Mouse (Mus musculus) testis, postnatal 14 days (tissue): ENCODE results near the gene Knstrn.

Experiments
- DNase-seq: peaks from one replicate; pipeline ENCODE4 v3.0.0; 2021; ENCODE audit warnings: low spot score

Knstrn gene

DNA sequence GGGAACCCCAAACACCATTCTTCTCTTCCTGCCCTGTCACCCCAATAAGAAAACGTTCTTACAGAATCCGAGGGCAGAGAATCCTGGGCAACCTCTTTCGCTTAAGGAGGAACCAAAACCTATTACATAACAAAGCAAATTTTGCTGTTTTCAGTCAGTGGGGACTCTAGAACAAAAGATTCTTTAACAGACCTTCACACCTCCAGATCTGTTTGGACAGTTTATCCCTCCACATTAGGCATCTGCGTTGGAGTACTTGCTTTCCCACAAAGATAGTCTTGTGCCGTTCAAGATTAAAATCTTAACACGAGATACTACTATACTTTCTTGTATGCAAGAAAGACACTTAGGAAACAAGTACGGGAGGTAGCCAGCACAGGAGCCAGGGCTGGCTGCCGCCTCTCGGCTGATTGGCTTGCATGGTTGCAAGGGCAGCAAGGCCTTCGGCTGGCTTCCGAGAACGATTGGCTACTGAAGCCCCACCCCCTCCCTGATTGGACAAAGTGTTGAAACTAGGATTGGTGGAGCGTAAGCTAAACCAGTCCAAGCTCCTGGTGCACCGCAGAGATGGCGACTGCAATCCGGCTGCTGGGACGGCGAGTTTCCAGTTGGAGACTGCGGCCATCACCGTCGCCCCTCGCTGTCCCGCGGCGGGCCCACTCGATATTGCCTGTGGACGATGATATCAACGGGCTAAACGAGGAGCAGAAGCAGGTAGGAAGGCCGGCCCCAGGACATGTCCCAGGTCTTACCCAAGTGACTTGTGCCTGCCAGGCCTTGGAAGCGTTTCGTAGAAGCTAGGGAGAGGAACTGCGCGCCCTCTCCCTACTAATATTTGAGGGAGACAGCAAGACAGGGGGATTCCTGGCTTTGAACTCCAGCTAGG, 47.9 kb downstream of the Knstrn start, which contains the start of gene Ivd:
TSS of gene Ivd (plus strand) at position 501 of the 886 bp plus-strand sequence.
- DNase-seq: peak; percentile 91

DNA sequence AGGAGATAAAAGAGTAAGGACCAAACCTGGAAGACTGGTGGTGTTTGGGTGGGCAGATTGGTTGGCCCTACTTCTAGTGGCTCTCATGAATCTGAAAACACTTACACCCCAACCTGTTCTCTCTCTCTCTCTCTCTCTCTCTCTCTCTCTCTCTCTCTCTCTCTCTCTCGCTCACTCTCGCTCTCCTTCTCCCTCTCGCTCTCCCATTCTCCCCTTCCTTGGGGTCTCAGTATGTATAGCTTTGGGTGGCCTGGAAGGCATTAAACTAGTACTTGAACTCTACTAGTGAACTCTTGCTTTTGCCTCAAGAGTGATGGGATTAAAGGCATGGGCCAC, 48.5 kb downstream of the Knstrn start:
- DNase-seq: no peak

DNA sequence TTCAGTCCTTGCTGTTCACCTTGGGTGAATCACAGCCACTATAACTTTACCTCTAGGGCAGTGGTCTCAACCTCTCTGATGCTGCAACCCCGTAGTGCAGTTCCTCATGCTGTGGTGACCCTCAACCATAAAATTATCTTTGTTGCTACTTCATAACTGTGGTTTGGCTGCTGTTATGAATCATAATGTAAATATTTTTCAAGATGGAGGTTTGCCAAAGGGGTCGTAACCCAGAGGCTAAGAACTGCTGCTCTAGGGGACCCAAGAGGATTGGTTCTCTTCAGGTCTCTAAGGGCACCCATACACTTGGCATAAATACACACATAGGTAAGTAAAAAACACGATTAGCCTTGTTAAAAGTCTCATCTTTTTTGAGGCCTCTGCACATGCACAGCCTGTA, 56.8 kb downstream of the Knstrn start:
- no peak for DNase-seq

DNA sequence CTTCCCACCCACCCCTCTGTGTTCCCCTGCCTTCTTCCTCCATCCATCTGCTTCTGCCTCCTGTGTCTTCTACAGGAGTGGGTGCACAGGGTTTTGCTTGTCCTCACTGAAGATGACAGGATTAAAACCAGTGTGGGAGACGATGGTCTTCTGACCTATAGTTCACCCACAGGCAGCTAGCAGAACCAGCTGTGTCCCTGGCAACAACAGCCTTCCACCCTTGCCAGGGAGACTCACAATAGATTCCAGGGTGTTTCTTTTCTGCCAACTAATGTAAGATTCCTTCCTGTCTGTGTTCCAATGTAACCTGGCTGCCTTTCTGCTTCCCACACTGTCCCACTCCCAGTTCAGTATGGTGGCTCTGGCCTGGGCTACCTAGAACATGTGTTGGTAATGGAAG, 57.2 kb downstream of the Knstrn start:
- no peak for DNase-seq

DNA sequence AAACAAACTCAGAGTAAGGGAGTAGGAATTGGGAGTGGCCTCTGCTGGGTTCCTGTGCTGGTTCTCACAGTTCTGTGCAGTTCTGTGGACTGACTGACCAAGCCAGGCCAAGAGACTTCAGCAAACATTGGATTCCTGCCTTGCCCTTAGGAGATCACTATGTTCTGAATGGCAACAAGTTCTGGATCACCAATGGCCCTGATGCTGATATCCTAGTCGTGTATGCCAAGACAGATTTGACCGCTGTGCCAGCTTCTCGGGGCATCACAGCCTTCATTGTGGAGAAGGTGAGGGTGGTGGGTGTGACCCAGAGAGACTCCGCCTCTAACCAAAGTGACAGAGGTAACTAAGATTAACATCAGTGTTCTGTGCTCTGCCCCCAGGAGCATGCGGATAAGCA, 59.2 kb downstream of the Knstrn start:
- DNase-seq: no peak

DNA sequence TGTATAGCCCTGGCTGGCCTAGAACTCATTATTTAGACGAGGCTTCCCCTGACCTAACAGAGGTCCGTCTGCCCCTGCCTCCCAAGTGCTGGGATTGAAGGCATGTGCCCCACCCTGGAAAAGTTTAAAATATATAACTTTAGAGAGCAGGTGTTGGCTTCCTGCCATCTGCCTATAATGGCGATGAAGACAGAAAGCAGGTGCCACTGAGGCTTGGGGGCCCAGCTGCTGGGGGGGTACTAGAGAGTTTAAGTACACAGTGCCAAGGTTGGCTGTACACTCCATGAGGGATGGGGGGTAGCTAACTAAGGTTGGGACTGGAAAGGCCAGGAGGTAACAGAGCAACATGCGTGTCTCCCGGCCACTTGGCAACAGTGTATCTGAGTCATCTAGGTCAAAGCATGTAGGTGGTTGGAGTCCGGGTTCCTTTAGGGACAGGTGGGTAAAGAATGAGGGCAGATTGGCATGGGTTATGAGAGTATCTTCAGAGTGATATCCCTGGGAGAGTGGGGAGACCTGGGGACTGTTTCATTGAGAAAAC, 60.2 kb downstream of the Knstrn start:
- peak; percentile 62 for DNase-seq

DNA sequence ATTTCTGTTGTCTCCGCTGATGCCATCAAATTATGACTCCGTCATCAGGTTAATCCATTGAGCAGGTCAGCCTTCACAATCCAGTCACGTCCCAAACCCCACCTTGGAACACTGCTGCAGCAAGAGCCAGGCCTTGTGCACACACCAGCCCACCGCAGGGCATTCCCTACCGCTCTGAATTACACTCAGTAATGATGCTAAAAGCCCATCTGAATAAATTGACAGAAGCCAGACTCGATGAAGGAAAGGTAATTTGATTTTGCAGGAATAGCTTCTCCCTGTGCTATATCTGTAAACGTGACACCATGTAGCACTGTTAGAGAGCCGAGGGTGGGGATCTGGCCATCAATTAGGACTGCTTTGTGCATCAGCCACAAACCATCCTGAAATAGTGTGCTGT, 61.5 kb downstream of the Knstrn start:
- DNase-seq: no peak

DNA sequence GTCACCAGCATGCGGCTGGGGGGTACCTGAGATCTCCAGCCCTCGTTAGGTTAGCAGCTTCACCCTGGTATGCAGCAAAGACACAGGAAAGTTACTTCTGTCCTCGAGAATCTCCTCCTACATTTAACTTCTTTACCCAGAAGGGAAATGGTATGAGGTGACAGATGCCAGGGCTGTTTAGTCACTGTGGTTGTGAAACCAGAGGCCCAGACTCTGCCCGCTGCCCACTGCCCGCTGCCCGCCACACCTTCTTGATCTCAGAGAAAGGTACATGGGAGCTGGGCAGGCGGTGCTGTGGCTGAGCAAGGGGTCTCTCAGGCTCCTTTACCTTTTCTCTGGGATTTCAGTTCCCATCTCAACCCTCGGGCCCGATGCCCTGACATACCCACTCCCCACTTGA, 62.6 kb downstream of the Knstrn start:
- no peak for DNase-seq

DNA sequence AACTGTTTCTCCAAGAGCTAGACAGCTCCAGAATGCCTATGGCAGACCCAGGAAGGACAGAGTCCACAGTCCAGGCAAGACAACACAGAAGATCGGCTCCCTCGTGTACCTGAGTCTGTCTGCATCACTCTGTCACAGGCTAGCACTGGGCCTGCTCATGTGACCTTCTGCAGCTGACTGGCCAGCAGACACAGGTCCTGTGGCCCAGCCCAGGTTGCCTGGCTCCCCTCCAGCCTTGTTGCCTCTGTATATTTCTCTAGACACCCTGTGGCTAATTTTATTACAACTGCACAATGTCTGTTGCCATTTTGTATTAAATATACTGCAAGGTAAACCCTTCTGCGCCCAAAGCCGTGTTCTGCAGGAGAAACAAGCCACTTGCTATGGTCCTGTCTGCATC, 67.2 kb downstream of the Knstrn start:
- DNase-seq: no peak

DNA sequence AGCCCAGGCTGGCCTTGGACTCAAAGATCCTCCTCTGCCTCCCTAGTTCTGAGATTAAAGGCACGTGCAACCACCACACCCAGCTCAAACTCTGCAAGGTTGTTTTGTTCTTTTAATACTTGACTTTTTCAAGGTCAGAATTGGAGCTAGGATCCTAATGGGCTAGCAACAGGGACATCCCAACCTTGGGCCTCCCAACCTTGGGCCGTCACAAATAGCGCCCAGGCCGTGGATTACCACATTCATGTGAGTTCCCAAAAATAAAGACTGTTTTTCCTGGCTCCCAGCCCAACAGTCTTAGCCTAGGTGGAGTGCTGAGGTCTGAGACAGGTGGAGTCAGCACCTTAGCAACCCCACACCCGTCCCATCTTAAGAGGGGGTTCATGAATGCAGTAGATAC, 68.2 kb downstream of the Knstrn start:
- no peak for DNase-seq

DNA sequence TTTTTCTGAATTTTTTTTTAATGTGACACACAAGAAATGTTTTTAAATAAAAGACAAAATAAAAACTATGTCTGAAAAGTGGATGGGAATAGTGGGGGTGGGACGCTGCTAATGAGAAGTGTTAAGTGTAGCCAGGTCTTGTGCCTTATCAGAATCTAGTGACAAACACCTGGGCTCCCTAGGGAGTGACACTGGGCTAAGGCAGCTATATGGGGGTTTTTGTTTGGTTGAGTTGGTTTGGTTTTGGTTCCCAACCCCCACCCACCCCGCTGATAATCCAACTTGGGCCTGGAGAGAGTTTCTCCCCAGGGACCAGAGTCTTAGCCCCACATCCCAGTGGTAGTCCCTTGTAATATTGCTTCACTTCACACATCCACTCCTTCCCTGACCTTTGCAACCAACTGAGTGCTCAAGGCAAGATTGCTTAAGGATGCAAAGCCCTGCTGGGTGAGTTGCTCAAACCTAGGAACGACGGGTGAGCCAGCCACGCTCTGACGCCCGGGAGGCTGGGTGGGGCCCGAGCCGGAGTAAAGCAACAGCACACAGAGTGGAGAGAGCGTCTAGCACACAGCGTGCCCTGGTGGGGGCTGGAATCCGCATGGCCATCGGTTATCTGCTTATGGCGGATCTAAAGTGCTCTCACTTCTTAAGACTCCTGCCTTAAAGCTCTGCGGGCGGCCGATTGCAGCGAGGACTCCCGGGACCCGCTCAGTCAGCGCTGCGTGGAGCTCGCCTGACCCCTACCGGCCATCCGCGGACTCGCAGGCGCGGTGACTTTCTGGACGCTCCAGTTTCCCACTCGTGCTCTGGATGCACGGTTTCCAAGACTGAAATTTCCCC, 69.3 kb downstream of the Knstrn start:
- peak; percentile 84 for DNase-seq

DNA sequence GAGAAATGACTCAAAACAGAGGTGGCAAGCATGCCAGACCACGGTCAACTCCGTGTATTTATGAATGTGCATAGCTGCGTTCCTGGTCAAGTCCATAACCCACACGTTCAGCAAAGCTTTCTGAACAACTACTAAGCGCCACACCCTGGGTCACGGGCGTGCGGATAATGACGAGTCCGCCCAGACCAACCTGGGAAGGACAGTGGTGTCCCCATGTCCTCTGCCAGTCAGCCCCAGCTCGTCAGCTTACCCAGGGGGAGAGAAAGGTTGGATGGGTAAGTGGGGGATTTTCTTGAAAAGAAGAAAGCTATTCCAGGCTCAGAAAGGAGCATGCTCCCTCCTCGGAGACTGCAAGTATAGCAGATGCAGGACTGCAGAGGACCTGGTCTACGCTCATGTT, 73.6 kb downstream of the Knstrn start:
- DNase-seq: no peak

DNA sequence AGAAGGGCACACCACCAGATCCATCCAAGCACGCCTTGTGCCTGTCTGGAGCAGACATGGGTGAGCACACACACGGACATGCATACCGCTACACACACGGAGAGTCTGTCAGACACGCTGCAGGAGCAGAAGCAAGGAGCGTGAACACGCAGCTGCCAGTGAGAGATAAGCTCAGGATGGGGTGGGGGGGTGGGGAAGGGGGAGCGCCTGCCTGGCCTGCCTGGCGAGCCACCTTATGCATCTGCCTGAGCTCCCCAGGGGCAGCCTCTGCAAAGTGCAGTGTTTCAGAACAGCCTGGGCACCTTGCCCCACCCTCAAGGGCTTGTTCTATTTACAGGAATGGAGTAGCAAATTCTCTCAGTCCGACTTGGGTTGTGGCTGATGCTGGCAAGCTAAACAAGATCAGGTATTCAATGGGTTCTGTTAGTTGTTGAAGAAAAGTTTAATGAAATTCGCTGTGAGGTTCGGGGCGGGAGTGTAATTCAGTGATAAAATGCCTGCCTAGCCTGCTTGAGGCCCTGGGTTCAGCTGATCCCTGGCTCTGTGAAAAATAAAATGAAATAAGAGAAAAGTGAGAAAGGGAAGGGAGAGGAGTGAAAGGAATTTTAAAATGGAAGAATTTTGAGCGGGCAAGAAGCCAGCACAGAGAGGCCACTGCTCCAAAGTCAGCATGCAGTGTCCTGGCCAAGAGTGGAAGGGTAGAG, 74.2 kb downstream of the Knstrn start:
- DNase-seq: no peak

DNA sequence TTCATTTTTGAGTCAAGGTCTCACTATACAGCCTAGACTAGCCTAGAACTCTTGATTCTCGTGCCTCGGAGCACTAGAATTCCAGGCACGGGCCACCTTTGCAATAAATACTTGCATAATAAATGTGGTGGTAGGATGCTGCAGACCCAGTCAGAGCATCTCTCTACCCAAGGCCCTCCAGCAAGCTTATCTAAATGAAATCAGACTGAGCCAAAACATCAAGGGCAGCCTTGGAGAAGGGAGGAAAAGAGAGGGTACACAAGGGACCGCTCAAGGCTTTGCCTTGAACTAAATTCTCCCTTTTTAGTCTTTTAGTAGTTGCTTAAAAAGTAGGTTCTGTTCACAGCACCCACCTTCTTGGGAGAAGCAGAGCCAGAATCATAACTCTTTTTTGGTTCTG, 77.4 kb downstream of the Knstrn start:
- DNase-seq: no peak

DNA sequence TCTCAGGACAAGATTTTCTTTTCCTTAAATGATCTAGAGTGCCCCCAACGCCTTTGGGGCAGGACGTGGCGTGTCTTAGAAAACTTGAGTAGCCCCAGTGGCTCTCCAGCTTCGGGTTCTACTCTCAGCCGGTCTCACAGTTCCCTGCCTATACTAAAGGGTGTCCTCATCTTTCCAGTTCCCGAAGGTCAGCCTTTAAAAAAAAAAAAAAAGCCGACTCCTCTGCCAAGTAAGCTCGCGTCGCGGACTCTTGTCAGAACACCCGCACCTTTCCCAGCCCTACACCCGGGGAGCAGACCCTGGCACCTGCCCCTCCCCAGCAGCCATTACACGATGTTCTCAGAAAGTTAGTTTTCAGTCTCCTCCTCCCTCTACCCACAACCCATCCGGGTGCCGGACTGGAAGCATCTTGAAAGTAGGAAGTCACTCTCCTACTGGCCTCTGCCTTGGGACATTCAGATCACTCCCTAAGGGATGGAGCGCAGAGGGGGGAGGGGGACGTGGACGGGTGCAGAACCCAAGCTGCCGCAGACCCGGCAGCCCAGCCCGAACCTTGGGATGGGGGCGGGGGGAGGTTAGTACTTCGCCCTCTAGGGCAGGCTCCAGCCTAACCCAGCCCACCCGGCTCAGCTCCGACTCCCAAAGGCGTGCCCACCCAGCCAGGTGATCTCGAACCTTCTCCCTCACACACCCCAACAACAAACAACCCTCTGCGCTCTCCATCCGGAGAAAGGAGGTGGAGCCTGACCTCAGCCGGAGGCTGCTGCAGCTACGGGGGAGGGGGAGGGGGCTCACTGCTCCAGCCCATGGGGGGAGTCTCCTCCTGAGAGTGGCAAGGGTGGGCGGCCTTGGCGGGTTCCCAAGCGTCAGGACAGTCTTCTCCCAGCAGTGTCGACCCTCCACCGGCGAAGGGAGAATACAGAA, 82.4 kb downstream of the Knstrn start:
- DNase-seq: peak; percentile 65

DNA sequence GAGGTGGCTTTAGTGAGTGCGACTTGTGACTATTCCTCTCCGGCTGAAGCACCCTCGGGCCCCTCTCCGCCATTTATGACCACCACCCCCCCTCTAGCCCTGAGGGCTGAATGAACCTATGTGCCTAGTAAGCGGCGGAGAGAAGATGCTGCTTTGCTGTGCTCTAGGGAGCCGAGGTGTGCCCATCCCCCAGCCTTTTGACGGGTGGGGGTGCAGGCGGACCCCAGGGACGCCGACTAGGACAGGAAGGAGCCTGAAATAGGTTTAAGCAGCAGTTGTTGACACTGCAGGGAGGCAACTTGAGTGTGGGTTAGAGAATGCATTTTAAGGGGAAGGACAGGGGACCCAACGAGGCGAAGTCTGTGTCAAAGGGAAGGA, 83.1 kb downstream of the Knstrn start:
- DNase-seq: no peak

DNA sequence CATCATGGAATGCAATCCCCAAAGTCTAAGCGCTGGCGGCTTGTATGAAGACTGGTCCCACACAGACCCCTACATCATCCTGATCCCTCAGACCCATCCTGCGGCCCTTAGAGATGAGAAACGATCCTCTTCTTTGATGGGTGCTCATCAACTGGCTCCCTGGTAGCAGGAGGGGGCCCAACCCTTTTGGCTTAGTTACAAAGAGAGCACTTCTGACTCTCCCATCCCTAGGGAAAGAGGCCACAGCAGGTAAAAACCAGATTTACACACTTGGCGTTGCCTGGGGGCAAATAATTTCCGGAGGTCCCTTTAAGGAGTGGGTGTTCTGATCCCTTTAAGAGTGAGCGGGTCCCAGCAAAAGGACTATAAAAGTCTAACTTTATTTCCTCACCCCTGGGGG, 83.6 kb downstream of the Knstrn start:
- no peak for DNase-seq

DNA sequence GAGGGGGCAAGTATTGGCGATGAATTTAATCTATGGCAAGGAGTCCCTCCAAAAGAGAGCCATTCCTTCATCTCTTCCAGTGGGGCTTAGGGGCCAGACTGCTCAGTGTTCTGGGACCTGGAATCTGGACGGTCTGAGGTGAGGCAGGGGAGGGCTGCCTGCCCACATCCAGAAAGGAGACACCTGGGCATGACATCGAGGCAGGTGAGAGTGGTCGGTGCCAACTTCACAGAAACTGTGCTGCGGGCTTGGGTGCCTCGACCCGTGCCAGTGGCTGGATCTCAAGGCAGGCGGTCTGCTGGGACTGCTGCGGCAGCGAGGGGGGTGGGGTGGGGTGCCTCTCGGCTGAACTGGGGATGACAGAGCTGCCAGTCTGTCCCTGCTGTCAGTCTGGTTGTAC, 84.0 kb downstream of the Knstrn start:
- DNase-seq: no peak

DNA sequence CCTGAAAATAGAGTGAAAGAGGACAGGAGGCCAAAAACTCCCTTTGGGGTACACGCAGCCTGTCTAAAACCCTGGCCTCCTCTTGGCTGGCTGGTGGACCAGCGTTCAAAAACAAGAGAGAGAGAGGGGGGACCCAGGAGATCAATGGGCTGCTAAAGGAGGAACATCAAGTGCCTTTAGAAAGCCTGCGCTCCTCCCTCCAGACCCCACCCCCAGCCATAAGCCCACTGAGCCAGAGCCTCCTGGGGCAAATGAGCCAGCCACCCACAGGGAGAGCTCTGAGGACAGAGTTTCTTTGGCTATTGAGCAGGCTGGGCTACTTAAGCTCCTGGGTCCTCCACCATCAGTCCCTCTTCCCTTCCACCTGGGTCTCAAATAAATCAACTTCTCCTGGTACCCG, 85.0 kb downstream of the Knstrn start:
- no peak for DNase-seq

DNA sequence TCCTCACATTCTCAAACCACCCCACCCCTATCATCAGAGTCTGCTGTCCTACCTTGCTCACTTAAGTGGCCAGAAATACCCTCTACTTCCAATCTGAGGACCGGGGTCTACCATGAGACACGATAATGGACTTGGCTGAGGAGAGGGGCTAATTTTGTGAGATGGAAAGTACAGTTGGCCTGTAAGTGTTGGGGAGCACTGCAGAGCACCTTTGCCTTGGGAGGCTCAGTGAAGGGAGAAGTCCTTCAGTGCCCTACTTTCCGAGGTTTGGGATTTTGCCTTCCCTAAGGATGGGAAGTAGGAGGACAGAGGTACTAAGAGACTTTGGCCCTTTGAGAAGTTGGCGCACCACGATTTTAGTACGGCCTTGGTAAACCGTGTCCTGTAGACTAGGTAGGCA, 85.5 kb downstream of the Knstrn start:
- no peak for DNase-seq
